Comparison of ENCODE assay signal across 15 mouse cellular contexts in genomic region chr1:54958525-54958924, GRCm38 (mm10). TPM values are rescaled to one million over a fixed set of nuclear protein-coding genes. Genes with fewer than 3 reads are reported as not detected.
A peak's percentile ranks its signal among the peaks of the same experiment; 100 is the strongest.
DNase-seq lines count a peak whose midpoint lies in the region; ATAC-seq and TF ChIP-seq lines count a peak whose summit lies in the region.
"Had no signal": no experiment of that assay in that cellular context is flagged by ENCODE, and none has a peak within 500 bp of the region (broad histone marks: within the 10 kb centered on the region; RNA-seq: fewer than 3 reads in every experiment).

No protein-coding gene starts in this region.

- DNase-seq in cerebellum, postnatal 10 days = peak; percentile 9 to 11
- DNase-seq in cerebellum, postnatal 25 days = no peak
- no peak for DNase-seq in layer of hippocampus, adult 2 months (ENCODE audit: low spot score in 2 of 2)
- DNase-seq in layer of hippocampus, adult 11-12 months (ENCODE audit: low spot score) = no peak
- peak; percentile 24 for DNase-seq in A20 (ENCODE audit: low read depth, low spot score)
- DNase-seq in T-cell, adult 2 months (ENCODE audit: low spot score) = peak; percentile 7
- no peak for DNase-seq in urinary bladder, postnatal 36 days (ENCODE audit: low spot score in 2 of 2)
- DNase-seq: adrenal gland, postnatal 36 days; cerebellum, adult 11 months; gastrocnemius, postnatal 14 days had no signal

- no peaks in the 10 kb centered on the region for H3K9me3 ChIP-seq in forebrain, embryonic 16.5 days (ENCODE audit: control insufficient read depth, low read length)
- H3K9me3 ChIP-seq: limb, embryonic 15.5 days; neural tube, embryonic 15.5 days had no signal

- no peaks in the 10 kb centered on the region for H3K27me3 ChIP-seq in forebrain, embryonic 16.5 days (replicated peaks; ENCODE audit: control insufficient read depth, insufficient read depth, low read length)
- H3K27me3 ChIP-seq: limb, embryonic 15.5 days; neural tube, embryonic 15.5 days had no signal

- peak; percentile 64 for TF ChIP-seq CTCF in layer of hippocampus, adult 2 months (conservative IDR thresholded peaks at IDR 0.05)

- H3K4me3 ChIP-seq in layer of hippocampus, adult 2 months = no peak overlapping the region
- H3K4me3 ChIP-seq in forebrain, embryonic 16.5 days (replicated peaks; ENCODE audit: low read length) = no peak overlapping the region
- H3K4me3 ChIP-seq: limb, embryonic 15.5 days; neural tube, embryonic 15.5 days had no signal

- no peak overlapping the region for H3K4me2 ChIP-seq in forebrain, embryonic 16.5 days (ENCODE audit: low read length)
- H3K4me2 ChIP-seq: limb, embryonic 15.5 days; neural tube, embryonic 15.5 days had no signal

- H3K27ac ChIP-seq in layer of hippocampus, adult 2 months = no peak overlapping the region
- no peak overlapping the region for H3K27ac ChIP-seq in forebrain, embryonic 16.5 days (ENCODE audit: low read length)
- H3K27ac ChIP-seq: limb, embryonic 15.5 days; macrophage; neural tube, embryonic 15.5 days had no signal

- no peaks in the 10 kb centered on the region for H3K4me1 ChIP-seq in forebrain, embryonic 16.5 days (replicated peaks; ENCODE audit: control insufficient read depth, insufficient read depth, low read length)
- H3K4me1 ChIP-seq: limb, embryonic 15.5 days; neural tube, embryonic 15.5 days had no signal

- 69% methylated on average over 3 of the region's 3 CpGs for WGBS in forebrain, embryonic 16.5 days

- no peak for ATAC-seq in forebrain, embryonic 16.5 days
- ATAC-seq: midbrain, embryonic 16.5 days had no signal

- no peaks in the 10 kb centered on the region for H3K36me3 ChIP-seq in forebrain, embryonic 16.5 days (ENCODE audit: control insufficient read depth, insufficient read depth)
- H3K36me3 ChIP-seq: limb, embryonic 15.5 days; neural tube, embryonic 15.5 days had no signal

- H3K9ac ChIP-seq in forebrain, embryonic 16.5 days (replicated peaks; ENCODE audit: low read depth, low read length) = no peak overlapping the region
- H3K9ac ChIP-seq: limb, embryonic 15.5 days; neural tube, embryonic 15.5 days had no signal

RNA-seq across cellular contexts. Expression of gene Ankrd44, which starts 32.3 kb away (rescaled TPM):
- total RNA-seq in layer of hippocampus, adult 2 months (2021) = 10 to 100 TPM in 1 of 2 experiments, 1 to 10 TPM in 1; 8.8 to 14.5 TPM
- 24.0 and 28.2 TPM in 2 replicates for polyA plus RNA-seq in forebrain, embryonic 16.5 days (2015; fragmentation: Nextera tagmentation; extraction: Ambion mirVana)

Comparison
In these comparisons a context has a peak if more than half of its experiments do, and no peak if none do; other contexts are left out.
1. DNase-seq: peak in cerebellum, postnatal 10 days (2 of 2), A20 (single experiment) and T-cell, adult 2 months (single experiment); none in cerebellum, postnatal 25 days (0 of 2), layer of hippocampus, adult 2 months (0 of 2), layer of hippocampus, adult 11-12 months (single experiment) and urinary bladder, postnatal 36 days (0 of 2).